Mouse (Mus musculus): ENCODE data around the gene Ern1.

- TF ChIP-seq CTCF (IDR thresholded peaks at IDR 0.05; ENCODE audit: low read depth, low read length), result no peak
- TF ChIP-seq POLR2A (IDR thresholded peaks at IDR 0.05; ENCODE audit: extremely low read depth, insufficient read depth, low read length), result no peak
These were observed 44.0 kb downstream of the Ern1 start for GRCm38 (mm10) chr11:106443646-106444045.

Data from liver, adult 2 months (tissue).